Mouse (Mus musculus) urinary bladder, postnatal 25 days (tissue): ENCODE data around the gene Map1a.

Source experiments
- DNase-seq: peaks from one replicate; pipeline ENCODE4 v3.0.0; 2022; ENCODE audit warnings: low spot score

Gene Map1a

GRCm38 (mm10) chr2:121316278-121316677, 26.9 kb downstream of the Map1a start:
- DNase-seq = no peak

- no peak for DNase-seq
These were observed 33.6 kb downstream of the Map1a start for GRCm38 (mm10) chr2:121323041-121323440.

GRCm38 (mm10) chr2:121323693-121324470, 34.5 kb downstream of the Map1a start:
- no peak for DNase-seq

GRCm38 (mm10) chr2:121329492-121329891, 40.1 kb downstream of the Map1a start:
- DNase-seq = no peak

- no peak for DNase-seq
These were observed 49.7 kb downstream of the Map1a start for GRCm38 (mm10) chr2:121339057-121339456.

GRCm38 (mm10) chr2:121353156-121353555, 63.8 kb downstream of the Map1a start:
- no peak for DNase-seq

- DNase-seq = no peak
These were observed 65.0 kb downstream of the Map1a start for GRCm38 (mm10) chr2:121354378-121354777.

GRCm38 (mm10) chr2:121354820-121355592, 65.6 kb downstream of the Map1a start, which contains the start of gene Ppip5k1:
Gene Ppip5k1, minus strand, starts transcription at chr2:121355396.
- DNase-seq = peak; percentile 89

GRCm38 (mm10) chr2:121357494-121357893, 68.1 kb downstream of the Map1a start, which contains the start of gene Ckmt1:
Gene Ckmt1, plus strand, starts transcription at chr2:121357714.
- no peak for DNase-seq

- DNase-seq = no peak
These were observed 68.6 kb downstream of the Map1a start for GRCm38 (mm10) chr2:121357961-121358360.

GRCm38 (mm10) chr2:121358381-121358780, 69.0 kb downstream of the Map1a start:
- peak; percentile 63 for DNase-seq

- no peak for DNase-seq
These were observed 70.1 kb downstream of the Map1a start for GRCm38 (mm10) chr2:121359461-121359860.
